Mouse (Mus musculus) heart, embryonic 12.5 days (tissue): Measurements from ENCODE around the gene Ak5. TPM values are rescaled to one million over a fixed set of nuclear protein-coding genes. Genes with fewer than 3 reads are reported as not detected.

Experiments
- ATAC-seq: fragments of 200-750 bp; cut with Nextera tagmentation; 2 replicates; pipeline ENCODE4 v1.8.0; 2017; ENCODE audit warnings: moderate TSS enrichment, moderate library complexity; ENCODE audit not compliant: insufficient number of reproducible peaks, low FRiP score
- H3K27ac ChIP-seq: fragments of 300-500 bp; sonication (generic); 2 replicates; pipeline ENCODE4 v1.5.1; 2016; ENCODE audit warnings: mild to moderate bottlenecking, moderate library complexity; ENCODE audit not compliant: poor library complexity, severe bottlenecking
- H3K27me3 ChIP-seq: fragments of 300-500 bp; sonication (generic); replicated peaks from 2 replicates; pipeline ENCODE4 v1.6.1; 2016; ENCODE audit warnings: mild to moderate bottlenecking, moderate library complexity
- H3K36me3 ChIP-seq: fragments of 300-500 bp; sonication (generic); 2 replicates; pipeline ENCODE4 v1.6.1; 2016; ENCODE audit warnings: mild to moderate bottlenecking, moderate library complexity
- H3K4me1 ChIP-seq: fragments of 300-500 bp; sonication (generic); replicated peaks from 2 replicates; pipeline ENCODE4 v1.6.1; 2016; ENCODE audit warnings: mild to moderate bottlenecking
- H3K4me2 ChIP-seq: fragments of 300-500 bp; sonication (generic); 2 replicates; pipeline ENCODE4 v1.6.1; 2016; ENCODE audit warnings: mild to moderate bottlenecking, moderate library complexity
- H3K4me3 ChIP-seq: fragments of 300-500 bp; sonication (generic); 2 replicates; pipeline ENCODE4 v1.5.1; 2016; ENCODE audit warnings: mild to moderate bottlenecking
- H3K9ac ChIP-seq: fragments of 300-500 bp; sonication (generic); 2 replicates; pipeline ENCODE4 v1.6.1; 2016; ENCODE audit warnings: mild to moderate bottlenecking, moderate library complexity
- H3K9me3 ChIP-seq: fragments of 300-500 bp; sonication (generic); replicated peaks from 2 replicates; pipeline ENCODE4 v1.6.1; 2016; ENCODE audit warnings: mild to moderate bottlenecking, moderate library complexity
- WGBS: fragments of 180-500 bp; shearing (Covaris S2); methylation state at CpG from one replicate; pipeline ENCODE4 v1.1.7; 2016; 5-methylcytosine and 5-hydroxymethylcytosine counted together
- polyA plus RNA-seq: library from polyadenylated mRNA; unstranded; fragments of >200 nt; fragmentation: Nextera tagmentation; extraction: Ambion mirVana; gene quantifications from 2 replicates; pipeline ENCODE4 v1.2.1, GENCODE M21; 2016

Ak5 gene
- polyA plus RNA-seq, 1 experiment from 2014 or later, result 1.6 TPM

DNA sequence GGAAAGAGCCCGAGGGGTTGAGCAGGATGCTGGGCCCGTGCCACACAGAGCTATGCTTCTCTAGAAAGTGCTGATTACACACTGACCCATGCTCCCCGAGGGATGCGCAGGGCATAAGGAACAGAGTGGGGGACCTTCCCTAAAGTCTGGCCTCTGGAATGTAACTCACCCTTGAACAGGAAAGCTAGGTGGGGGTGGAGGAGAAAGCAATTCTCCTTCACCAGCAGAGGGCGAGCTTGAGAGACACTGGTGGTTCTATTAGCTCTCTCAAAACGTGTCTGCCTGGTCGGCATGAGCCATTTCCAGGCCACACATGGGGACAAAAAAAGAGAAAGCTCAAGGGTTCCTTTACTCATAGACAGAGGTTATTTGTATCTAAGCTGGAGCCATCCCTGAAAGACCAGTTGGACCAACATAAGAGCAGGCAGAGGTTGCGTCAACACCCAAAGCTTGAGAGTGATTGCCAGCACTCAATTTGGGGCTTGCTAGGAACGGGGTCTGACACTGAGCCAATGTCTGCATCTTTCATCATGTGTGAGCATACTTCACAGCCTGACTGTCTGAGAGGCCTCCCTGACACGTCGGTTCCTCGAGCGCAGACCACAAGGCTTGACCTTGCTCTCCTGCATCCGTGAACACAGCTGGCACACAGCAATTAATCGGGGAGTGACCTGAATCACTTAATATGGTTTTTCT lies 193.4 kb downstream of the Ak5 start:
- no peak for ATAC-seq
- 49% methylated on average over 15 of the region's 15 CpGs for WGBS
- Histone ChIP-seq H3K4me3 (no peak overlapping the region), H3K9ac (no peak overlapping the region), H3K36me3 (no peaks in the 10 kb centered on the region), H3K9me3 (no peaks in the 10 kb centered on the region), H3K4me2 (no peak overlapping the region), H3K27me3 (no peaks in the 10 kb centered on the region), H3K27ac (no peak overlapping the region), H3K4me1 (peaks cover 16% of the 10 kb centered on the region)

DNA sequence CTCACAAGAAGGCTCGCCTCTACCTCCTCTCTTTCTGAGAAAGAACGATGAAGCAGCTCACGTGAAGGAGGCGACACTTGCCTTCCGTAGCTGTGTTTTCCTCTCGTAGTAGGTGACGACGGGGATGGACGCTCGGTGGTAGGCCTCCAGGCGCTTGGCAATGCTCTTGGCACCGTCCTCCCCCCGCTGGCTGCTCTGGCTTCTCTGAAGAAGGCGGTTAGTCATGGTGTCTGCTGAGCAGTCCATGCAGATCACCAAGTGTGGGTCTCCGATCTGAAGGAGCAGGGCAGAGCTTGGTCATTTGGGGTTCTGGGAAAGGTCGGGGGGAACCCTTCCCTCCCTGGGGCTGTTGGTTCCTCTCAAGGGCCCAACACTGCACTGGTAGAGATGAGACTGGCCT lies 195.5 kb downstream of the Ak5 start:
- peaks cover 15% of the 10 kb centered on the region for H3K4me1 ChIP-seq
- no peak overlapping the region for H3K9ac ChIP-seq
- 77% methylated on average over 16 of the region's 16 CpGs for WGBS
- H3K27me3 ChIP-seq, result no peaks in the 10 kb centered on the region
- H3K27ac ChIP-seq, result no peak overlapping the region
- H3K36me3 ChIP-seq, result no peaks in the 10 kb centered on the region
- H3K4me2 ChIP-seq, result no peak overlapping the region
- no peak for ATAC-seq
- H3K4me3 ChIP-seq, result no peak overlapping the region
- no peaks in the 10 kb centered on the region for H3K9me3 ChIP-seq

DNA sequence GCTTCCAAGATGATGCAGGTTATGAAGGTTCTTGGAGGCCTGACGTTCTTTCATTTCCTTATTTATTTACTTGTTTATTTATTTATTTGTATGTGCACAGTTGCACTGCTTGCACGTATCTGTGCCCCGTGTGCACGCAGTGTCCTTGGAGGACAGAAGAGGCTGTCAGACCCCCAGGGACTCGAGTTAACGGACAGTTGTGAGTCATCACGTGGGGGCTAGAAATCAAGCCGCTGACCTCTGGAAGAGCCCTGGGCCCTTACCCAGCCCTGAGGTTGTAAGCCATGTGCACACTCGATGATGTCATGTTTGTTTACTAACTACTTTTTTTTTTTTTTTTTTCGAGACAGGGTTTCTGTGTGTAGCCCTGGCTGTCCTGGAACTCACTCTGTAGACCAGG lies 197.8 kb downstream of the Ak5 start:
- Histone ChIP-seq H3K27me3 (no peaks in the 10 kb centered on the region), H3K36me3 (no peaks in the 10 kb centered on the region), H3K27ac (no peak overlapping the region), H3K4me3 (no peak overlapping the region), H3K9ac (no peak overlapping the region), H3K9me3 (no peaks in the 10 kb centered on the region), H3K4me1 (peaks cover 33% of the 10 kb centered on the region), H3K4me2 (no peak overlapping the region)
- 78% methylated on average over 10 of the region's 10 CpGs for WGBS
- no peak for ATAC-seq

DNA sequence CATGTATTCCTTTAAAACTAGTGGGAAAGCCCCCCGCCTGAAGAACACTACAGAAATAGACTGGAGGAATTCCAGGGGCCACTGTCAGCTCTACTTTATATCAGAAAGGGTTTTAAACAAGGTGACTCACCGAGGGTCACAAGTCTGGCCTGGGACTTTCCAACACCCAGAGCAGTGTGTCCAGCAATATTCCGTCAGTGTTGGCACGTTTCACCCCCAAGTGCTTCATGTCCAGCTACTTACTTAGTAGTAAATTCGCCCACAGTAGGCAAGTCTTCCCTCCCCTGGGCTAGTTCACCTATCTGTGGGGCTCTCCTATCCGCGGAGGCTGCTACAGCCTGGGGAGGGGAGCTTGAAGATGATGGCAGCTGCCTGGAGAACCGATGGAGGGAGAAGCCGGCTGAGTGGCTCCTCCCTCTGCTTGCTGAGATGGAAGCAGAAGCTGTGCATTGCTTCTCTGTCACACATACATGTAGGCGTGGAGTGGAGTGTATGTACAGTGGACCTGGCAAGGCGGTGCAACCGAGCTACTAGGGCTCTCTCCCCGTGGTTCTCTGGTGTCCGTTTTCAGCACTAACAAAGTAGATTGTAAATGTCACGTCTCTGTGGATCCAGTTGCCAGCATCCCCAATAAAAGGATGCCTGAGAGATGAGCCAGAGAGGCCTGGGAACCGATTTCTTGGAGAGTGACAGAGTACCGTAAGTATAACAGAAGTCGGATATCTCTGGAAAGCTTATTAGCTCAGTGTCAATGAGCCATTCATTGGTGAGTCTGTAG lies 198.5 kb downstream of the Ak5 start:
- no peak for ATAC-seq
- whole genome bisulfite sequencing, result 55% methylated on average over 18 of the region's 18 CpGs
- Histone ChIP-seq H3K27me3 (no peaks in the 10 kb centered on the region), H3K9me3 (no peaks in the 10 kb centered on the region), H3K4me1 (peaks cover 34% of the 10 kb centered on the region), H3K9ac (no peak overlapping the region), H3K4me2 (peak overlapping the region; percentile 26; the same call in 1 of the 2 replicates), H3K4me3 (no peak overlapping the region), H3K36me3 (no peaks in the 10 kb centered on the region), H3K27ac (0 out of 2 replicates have a peak overlapping the region, but pooled peaks have one; percentile 10)

DNA sequence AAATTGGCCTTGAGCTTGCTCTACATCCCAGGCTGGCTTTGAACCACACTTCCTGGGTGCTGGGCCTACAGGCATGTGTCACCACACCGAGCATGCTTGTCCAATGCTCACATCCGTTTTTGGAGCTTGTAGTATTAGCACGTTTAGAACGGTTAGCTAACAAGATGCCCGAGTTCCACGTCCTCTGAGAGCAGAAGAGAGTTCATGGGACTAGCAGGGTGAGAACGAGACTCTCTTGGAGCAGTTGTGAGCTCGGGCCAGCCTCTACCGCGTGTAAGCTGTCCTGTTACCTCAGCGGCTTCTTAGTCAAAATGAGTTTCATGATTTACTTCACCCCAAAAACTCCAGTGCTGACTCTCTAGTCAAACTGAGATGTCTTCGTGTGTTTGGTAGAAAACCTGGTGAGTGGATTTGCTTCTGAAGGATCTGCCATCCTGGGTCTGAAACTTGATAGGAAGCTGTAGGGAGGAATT lies 199.6 kb downstream of the Ak5 start:
- no peak overlapping the region for H3K27ac ChIP-seq
- no peaks in the 10 kb centered on the region for H3K36me3 ChIP-seq
- H3K9ac ChIP-seq, result no peak overlapping the region
- no peak overlapping the region for H3K4me2 ChIP-seq
- H3K27me3 ChIP-seq, result no peaks in the 10 kb centered on the region
- no peak overlapping the region for H3K4me3 ChIP-seq
- WGBS, result 83% methylated on average over 12 of the region's 12 CpGs
- no peak for ATAC-seq
- H3K4me1 ChIP-seq, result peaks cover 34% of the 10 kb centered on the region
- H3K9me3 ChIP-seq, result no peaks in the 10 kb centered on the region

DNA sequence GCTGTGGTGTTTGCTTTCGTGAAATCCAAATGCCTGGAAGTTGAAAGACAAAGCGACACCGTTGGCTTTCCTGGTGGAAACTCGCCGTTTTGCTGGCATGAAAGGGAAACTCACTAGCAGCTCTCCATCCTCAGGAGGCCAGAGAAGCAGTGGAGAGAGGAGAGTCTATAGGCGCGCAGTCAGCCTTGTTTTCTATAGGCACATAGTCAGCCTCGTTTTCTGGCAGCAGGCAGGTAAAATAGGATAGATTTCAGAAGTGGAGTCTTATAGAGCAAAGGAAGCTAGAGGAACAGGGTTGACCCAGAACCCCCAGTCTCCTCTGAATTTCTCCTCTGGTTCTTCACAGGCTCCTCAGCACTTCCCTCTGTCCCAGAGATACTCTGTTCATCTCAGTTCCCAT lies 200.1 kb downstream of the Ak5 start:
- no peak overlapping the region for H3K27ac ChIP-seq
- WGBS, result 84% methylated on average over 8 of the region's 8 CpGs

DNA sequence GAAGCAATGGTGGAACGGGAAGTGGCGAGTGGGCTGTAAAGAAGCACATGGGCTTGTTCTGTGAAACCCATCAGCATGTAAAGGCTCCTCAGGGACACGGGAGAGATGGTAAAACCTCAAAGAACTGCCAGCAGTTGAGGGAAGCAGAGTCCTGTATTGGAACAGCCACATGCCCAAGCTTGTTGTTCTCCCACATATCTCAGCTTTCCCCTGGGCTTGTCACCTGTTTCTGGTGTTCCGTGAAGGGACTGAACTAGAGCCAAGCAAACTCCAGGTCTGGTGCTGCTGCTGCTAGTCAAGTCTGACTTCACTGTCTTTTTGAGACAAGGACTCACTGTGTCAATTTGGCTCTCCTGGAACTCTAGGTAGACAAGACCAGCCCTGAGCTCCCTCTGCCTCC lies 200.8 kb downstream of the Ak5 start:
- 82% methylated on average over 4 of the region's 4 CpGs for WGBS
- Histone ChIP-seq H3K9ac (no peak overlapping the region), H3K4me3 (no peak overlapping the region), H3K27ac (no peak overlapping the region), H3K27me3 (no peaks in the 10 kb centered on the region), H3K4me2 (no peak overlapping the region), H3K9me3 (no peaks in the 10 kb centered on the region), H3K4me1 (peaks cover 34% of the 10 kb centered on the region), H3K36me3 (no peaks in the 10 kb centered on the region)
- no peak for ATAC-seq

More for the DNA sequence above, 200.1 kb downstream of the Ak5 start:
- Histone ChIP-seq H3K4me3 (no peak overlapping the region), H3K36me3 (no peaks in the 10 kb centered on the region), H3K4me1 (peaks cover 34% of the 10 kb centered on the region), H3K9me3 (no peaks in the 10 kb centered on the region), H3K27me3 (no peaks in the 10 kb centered on the region), H3K4me2 (no peak overlapping the region), H3K9ac (no peak overlapping the region)
- ATAC-seq, result no peak

DNA sequence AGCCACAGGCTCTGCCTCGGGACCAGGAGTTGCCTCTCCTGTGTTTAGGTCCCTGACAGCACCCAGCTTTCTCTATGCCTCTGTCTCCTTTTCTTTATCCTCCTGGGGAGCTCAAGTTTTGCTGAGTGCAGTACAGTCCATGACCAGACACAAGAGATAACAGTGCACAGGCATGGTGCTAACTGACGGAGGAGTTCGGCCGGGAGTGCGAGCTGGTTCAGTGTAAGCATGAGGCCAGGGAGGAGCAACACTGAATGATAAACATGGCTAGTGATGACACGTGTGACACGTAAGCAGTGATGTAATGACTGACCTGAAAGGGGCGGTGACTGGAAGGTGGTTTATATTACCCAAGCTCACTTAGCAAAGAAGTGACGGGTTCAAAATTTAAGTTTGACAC lies 201.3 kb downstream of the Ak5 start:
- no peak overlapping the region for H3K27ac ChIP-seq
- H3K4me1 ChIP-seq, result peaks cover 38% of the 10 kb centered on the region
- no peak overlapping the region for H3K4me2 ChIP-seq
- peak; percentile 57; the same call in 1 of the 2 replicates for ATAC-seq
- no peak overlapping the region for H3K9ac ChIP-seq
- no peaks in the 10 kb centered on the region for H3K9me3 ChIP-seq
- WGBS, result 58% methylated on average over 9 of the region's 9 CpGs
- peaks cover 5% of the 10 kb centered on the region for H3K36me3 ChIP-seq
- H3K27me3 ChIP-seq, result no peaks in the 10 kb centered on the region
- no peak overlapping the region for H3K4me3 ChIP-seq

DNA sequence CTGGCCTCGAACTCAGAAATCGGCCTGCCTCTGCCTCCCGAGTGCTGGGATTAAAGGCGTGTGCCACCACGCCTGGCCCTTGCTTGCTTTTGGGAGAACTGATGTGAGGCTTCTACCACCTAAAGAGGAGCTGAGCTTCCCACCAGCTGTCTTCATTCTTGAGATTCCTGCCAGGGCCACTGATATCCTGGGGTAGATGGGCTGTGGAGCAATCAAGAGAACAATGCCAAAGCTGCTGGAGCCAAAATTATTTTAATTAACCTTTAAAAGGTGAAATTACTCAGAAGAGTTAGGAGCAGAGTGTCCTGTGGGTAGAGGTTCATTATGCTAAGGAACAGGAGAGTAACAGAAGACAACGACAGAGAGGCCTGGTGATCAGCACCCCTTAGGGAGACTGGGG lies 202.8 kb downstream of the Ak5 start:
- no peak for ATAC-seq
- peaks cover 16% of the 10 kb centered on the region for H3K36me3 ChIP-seq
- H3K27me3 ChIP-seq, result no peaks in the 10 kb centered on the region
- H3K4me3 ChIP-seq, result no peak overlapping the region
- H3K9me3 ChIP-seq, result no peaks in the 10 kb centered on the region
- no peak overlapping the region for H3K27ac ChIP-seq
- WGBS, result 78% methylated on average over 6 of the region's 6 CpGs
- no peak overlapping the region for H3K9ac ChIP-seq
- no peak overlapping the region for H3K4me2 ChIP-seq
- peaks cover 52% of the 10 kb centered on the region for H3K4me1 ChIP-seq

DNA sequence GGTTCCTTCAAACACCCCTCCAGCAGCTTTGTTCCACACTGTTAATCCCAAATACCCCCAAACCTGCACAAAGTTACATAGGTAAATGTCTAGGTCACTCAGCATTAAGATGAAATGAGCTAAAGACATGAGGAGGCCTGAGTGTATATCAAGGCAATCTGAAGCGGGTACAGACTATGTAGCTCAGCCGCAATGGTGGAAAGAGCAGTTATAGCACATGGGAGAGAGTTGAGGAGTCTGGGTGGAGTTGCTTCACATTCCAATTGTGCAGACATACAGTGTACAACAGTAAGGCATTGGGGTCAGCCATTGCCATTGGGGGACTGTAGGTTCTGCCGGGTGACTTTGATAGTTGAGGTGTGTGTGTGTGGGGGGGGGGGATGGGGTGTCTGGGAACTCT lies 203.7 kb downstream of the Ak5 start:
- no peak overlapping the region for H3K9ac ChIP-seq
- no peak overlapping the region for H3K4me2 ChIP-seq
- WGBS, result 91% methylated on average over 3 of the region's 3 CpGs
- no peak for ATAC-seq
- H3K27me3 ChIP-seq, result no peaks in the 10 kb centered on the region
- no peak overlapping the region for H3K27ac ChIP-seq
- H3K4me1 ChIP-seq, result peaks cover 51% of the 10 kb centered on the region
- H3K4me3 ChIP-seq, result no peak overlapping the region
- no peaks in the 10 kb centered on the region for H3K9me3 ChIP-seq
- H3K36me3 ChIP-seq, result peaks cover 21% of the 10 kb centered on the region

DNA sequence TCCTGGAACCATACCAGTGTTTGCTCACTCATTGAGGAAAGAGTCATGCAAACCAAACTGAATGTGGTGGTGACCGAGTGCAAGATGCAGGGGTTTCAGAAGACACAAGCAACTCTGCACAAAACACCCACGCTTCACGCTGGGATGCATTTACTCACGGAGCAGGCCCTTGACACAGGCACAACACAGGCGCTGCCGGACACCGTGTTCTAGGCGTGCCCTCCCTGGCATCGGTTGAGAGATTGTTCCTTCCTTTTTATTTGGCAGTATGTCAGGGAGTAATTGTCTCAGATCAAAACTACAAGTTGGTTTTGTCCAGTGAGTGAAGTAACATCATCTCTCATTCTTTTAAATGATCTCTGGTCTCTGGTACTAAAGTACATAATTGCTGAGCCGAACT lies 205.3 kb downstream of the Ak5 start:
- no peak for ATAC-seq
- no peak overlapping the region for H3K4me2 ChIP-seq
- peaks cover 44% of the 10 kb centered on the region for H3K4me1 ChIP-seq
- no peak overlapping the region for H3K9ac ChIP-seq
- no peaks in the 10 kb centered on the region for H3K9me3 ChIP-seq
- H3K27me3 ChIP-seq, result no peaks in the 10 kb centered on the region
- 92% methylated on average over 10 of the region's 10 CpGs for WGBS
- H3K36me3 ChIP-seq, result peaks cover 29% of the 10 kb centered on the region
- no peak overlapping the region for H3K27ac ChIP-seq
- H3K4me3 ChIP-seq, result no peak overlapping the region
